Mouse (Mus musculus): Measurements from ENCODE around the gene Galm. TPM values are rescaled to one million over a fixed set of nuclear protein-coding genes. Genes with fewer than 3 reads are reported as not detected.
"Not testable (repeated sequence)": the region's sequence is repeated elsewhere in the genome, so short reads cannot be mapped to it uniquely, and the experiment has no call there.

Galm gene
- polyA plus RNA-seq, 1 experiment: 2.4 TPM

DNA sequence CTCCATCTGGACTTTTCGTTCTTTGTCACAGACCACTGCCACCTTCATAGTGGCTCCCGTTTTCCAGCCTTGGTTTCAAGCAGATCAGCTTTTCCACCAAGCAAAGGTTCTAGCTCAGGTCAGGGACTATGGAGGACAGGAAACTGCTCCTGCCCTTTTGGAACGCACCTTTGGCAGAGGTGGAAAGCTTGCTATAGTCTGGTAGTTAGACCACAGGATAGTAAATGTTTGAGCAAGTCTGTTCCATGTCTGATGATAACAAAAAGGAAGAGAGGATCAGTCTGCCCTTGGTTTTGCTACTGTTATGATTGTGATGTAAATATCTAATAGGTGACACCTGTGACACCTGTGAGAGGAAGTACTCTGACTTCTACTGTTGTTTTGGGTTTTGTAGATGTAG, 48.7 kb downstream of the Galm start:
- WGBS: 78% methylated on average over 3 of the region's 3 CpGs

GRCm38 (mm10) chr17:80178846-80179245, 51.6 kb downstream of the Galm start:
- H3K4me1 ChIP-seq (ENCODE audit: control insufficient read depth, insufficient read depth, insufficient read length); H3K36me3 ChIP-seq (ENCODE audit: control insufficient read depth, insufficient read depth, low read length); H3K4me3 ChIP-seq (ENCODE audit: extremely low read depth, insufficient read depth, insufficient read length); DNase-seq (ENCODE audit: low read depth in 1 of 2, low spot score in 2 of 2); H3K27me3 ChIP-seq (ENCODE audit: control insufficient read depth, insufficient read depth, low read length); H3K27ac ChIP-seq (ENCODE audit: insufficient read depth, low read length): not testable (repeated sequence)
- WGBS: 93% methylated on average over 3 of the region's 3 CpGs

More for the DNA sequence above, 48.7 kb downstream of the Galm start:
- Histone ChIP-seq H3K4me1 (ENCODE audit: control insufficient read depth, insufficient read depth, insufficient read length) (peaks cover 8% of the 10 kb centered on the region; the same call in 1 of the 2 replicates), H3K27me3 (ENCODE audit: control insufficient read depth, insufficient read depth, low read length) (no peaks in the 10 kb centered on the region), H3K4me3 (ENCODE audit: extremely low read depth, insufficient read depth, insufficient read length) (no peak overlapping the region), H3K27ac (ENCODE audit: insufficient read depth, low read length) (no peak overlapping the region), H3K36me3 (ENCODE audit: control insufficient read depth, insufficient read depth, low read length) (no peaks in the 10 kb centered on the region)
- DNase-seq (ENCODE audit: low read depth in 1 of 2, low spot score in 2 of 2): no peak
- TF ChIP-seq CTCF (IDR thresholded peaks at IDR 0.05; ENCODE audit: extremely low read depth, insufficient read depth, insufficient read length, insufficient replicate concordance) (no peak), POLR2A (IDR thresholded peaks at IDR 0.05; ENCODE audit: low read depth, low read length) (no peak)

DNA sequence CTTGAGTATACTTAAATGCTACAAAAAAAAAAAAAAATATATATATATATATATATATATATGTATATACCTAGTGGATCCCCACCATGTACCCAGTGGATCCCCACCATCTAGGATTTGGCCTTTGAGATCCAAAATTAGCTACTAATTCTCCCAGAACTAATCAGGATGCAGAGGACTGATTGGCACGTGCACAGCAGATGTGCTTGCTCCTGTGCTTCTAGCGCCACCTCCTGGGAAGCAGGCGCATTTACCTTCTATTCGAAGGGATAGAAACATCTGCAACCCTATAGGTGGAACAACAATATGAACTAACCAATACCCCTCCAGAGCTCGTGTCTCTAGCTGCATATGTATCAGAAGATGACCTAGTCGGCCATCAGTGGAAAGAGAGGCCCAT, 52.7 kb downstream of the Galm start:
- DNase-seq (ENCODE audit: low read depth in 1 of 2, low spot score in 2 of 2): peak; percentile 50 to 73
- Histone ChIP-seq H3K4me3 (ENCODE audit: extremely low read depth, insufficient read depth, insufficient read length) (no peak overlapping the region), H3K36me3 (ENCODE audit: control insufficient read depth, insufficient read depth, low read length) (no peaks in the 10 kb centered on the region), H3K27me3 (ENCODE audit: control insufficient read depth, insufficient read depth, low read length) (no peaks in the 10 kb centered on the region), H3K4me1 (ENCODE audit: control insufficient read depth, insufficient read depth, insufficient read length) (peaks cover 2% of the 10 kb centered on the region; the same call in 1 of the 2 replicates), H3K27ac (ENCODE audit: insufficient read depth, low read length) (no peak overlapping the region)
- peak; percentile 93; the same call in 1 of the 2 replicates for TF ChIP-seq CTCF (IDR thresholded peaks at IDR 0.05; ENCODE audit: extremely low read depth, insufficient read depth, insufficient read length, insufficient replicate concordance)
- TF ChIP-seq POLR2A (IDR thresholded peaks at IDR 0.05; ENCODE audit: low read depth, low read length): no peak
- under 1% methylated on average over 6 of the region's 6 CpGs for WGBS

DNA sequence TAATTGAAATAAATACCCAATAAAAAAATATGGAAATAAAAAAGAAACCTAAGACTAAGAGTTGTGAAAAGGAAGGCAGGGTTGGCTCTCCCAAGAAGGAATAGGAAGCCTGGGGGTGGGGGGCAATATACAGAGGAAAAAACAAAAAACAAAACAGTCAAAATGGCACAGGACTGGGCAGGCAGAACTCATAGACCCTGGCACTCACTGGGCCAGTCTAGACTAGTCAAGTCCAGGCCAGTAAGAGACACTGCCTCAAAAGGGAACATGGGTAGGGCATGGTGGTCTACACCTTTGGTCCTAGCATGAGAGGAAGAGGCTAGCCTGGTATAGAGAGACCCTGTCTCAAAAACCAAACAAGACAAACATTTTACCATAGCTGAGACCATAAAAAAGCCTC, 53.2 kb downstream of the Galm start:
- no peaks in the 10 kb centered on the region for H3K27me3 ChIP-seq (ENCODE audit: control insufficient read depth, insufficient read depth, low read length)
- DNase-seq (ENCODE audit: low read depth in 1 of 2, low spot score in 2 of 2): no peak
- no peak overlapping the region for H3K4me3 ChIP-seq (ENCODE audit: extremely low read depth, insufficient read depth, insufficient read length)
- H3K36me3 ChIP-seq (ENCODE audit: control insufficient read depth, insufficient read depth, low read length): no peaks in the 10 kb centered on the region
- TF ChIP-seq CTCF (IDR thresholded peaks at IDR 0.05; ENCODE audit: extremely low read depth, insufficient read depth, insufficient read length, insufficient replicate concordance) (no peak), POLR2A (IDR thresholded peaks at IDR 0.05; ENCODE audit: low read depth, low read length) (no peak)
- H3K27ac ChIP-seq (ENCODE audit: insufficient read depth, low read length): no peak overlapping the region
- H3K4me1 ChIP-seq (ENCODE audit: control insufficient read depth, insufficient read depth, insufficient read length): no peaks in the 10 kb centered on the region; the same call in 1 of the 2 replicates

- DNase-seq (ENCODE audit: low read depth in 1 of 2, low spot score in 2 of 2): no peak
- WGBS: 60% methylated on average over 10 of the region's 10 CpGs
- TF ChIP-seq CTCF (IDR thresholded peaks at IDR 0.05; ENCODE audit: extremely low read depth, insufficient read depth, insufficient read length, insufficient replicate concordance) (no peak), POLR2A (IDR thresholded peaks at IDR 0.05; ENCODE audit: low read depth, low read length) (no peak)
- H3K27me3 ChIP-seq (ENCODE audit: control insufficient read depth, insufficient read depth, low read length): no peaks in the 10 kb centered on the region
- no peaks in the 10 kb centered on the region for H3K4me1 ChIP-seq (ENCODE audit: control insufficient read depth, insufficient read depth, insufficient read length)
- no peaks in the 10 kb centered on the region for H3K36me3 ChIP-seq (ENCODE audit: control insufficient read depth, insufficient read depth, low read length)
- H3K4me3 ChIP-seq (ENCODE audit: extremely low read depth, insufficient read depth, insufficient read length): no peak overlapping the region
- H3K27ac ChIP-seq (ENCODE audit: insufficient read depth, low read length): no peak overlapping the region
Measured at GRCm38 (mm10) chr17:80183615-80184014, 56.3 kb downstream of the Galm start.

DNA sequence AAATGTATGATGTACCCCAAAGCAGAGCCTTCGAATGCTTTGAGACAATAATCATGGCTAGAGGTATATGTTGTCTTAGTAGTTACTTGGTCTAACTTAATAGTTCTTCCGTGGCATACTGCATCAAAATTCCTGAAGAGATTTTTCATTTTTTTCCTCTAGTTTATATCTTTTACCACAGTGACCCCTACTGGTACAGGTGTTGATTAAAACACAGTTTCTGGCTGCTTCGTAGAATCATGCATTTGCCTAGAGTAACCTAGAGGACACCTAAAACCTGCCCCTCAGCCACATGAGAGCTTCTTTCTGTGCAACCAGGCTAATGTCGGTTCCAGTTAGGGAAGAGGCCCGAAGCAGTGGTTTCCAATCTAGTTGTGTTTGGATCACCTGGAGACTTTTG, 65.8 kb downstream of the Galm start:
- WGBS: 71% methylated on average over 5 of the region's 5 CpGs
- Histone ChIP-seq H3K27ac (ENCODE audit: insufficient read depth, low read length) (no peak overlapping the region), H3K27me3 (ENCODE audit: control insufficient read depth, insufficient read depth, low read length) (no peaks in the 10 kb centered on the region), H3K4me3 (ENCODE audit: extremely low read depth, insufficient read depth, insufficient read length) (no peak overlapping the region), H3K4me1 (ENCODE audit: control insufficient read depth, insufficient read depth, insufficient read length) (no peaks in the 10 kb centered on the region), H3K36me3 (ENCODE audit: control insufficient read depth, insufficient read depth, low read length) (peaks cover 5% of the 10 kb centered on the region)
- TF ChIP-seq CTCF (IDR thresholded peaks at IDR 0.05; ENCODE audit: extremely low read depth, insufficient read depth, insufficient read length, insufficient replicate concordance) (no peak), POLR2A (IDR thresholded peaks at IDR 0.05; ENCODE audit: low read depth, low read length) (no peak)
- DNase-seq (ENCODE audit: low read depth in 1 of 2, low spot score in 2 of 2): no peak

- Histone ChIP-seq H3K27me3 (ENCODE audit: control insufficient read depth, insufficient read depth, low read length) (no peaks in the 10 kb centered on the region), H3K4me1 (ENCODE audit: control insufficient read depth, insufficient read depth, insufficient read length) (no peaks in the 10 kb centered on the region), H3K36me3 (ENCODE audit: control insufficient read depth, insufficient read depth, low read length) (peaks cover 28% of the 10 kb centered on the region), H3K27ac (ENCODE audit: insufficient read depth, low read length) (no peak overlapping the region), H3K4me3 (ENCODE audit: extremely low read depth, insufficient read depth, insufficient read length) (no peak overlapping the region)
- 94% methylated on average over 3 of the region's 3 CpGs for WGBS
- DNase-seq (ENCODE audit: low read depth in 1 of 2, low spot score in 2 of 2): no peak
- TF ChIP-seq POLR2A (IDR thresholded peaks at IDR 0.05; ENCODE audit: low read depth, low read length) (no peak), CTCF (IDR thresholded peaks at IDR 0.05; ENCODE audit: extremely low read depth, insufficient read depth, insufficient read length, insufficient replicate concordance) (no peak)
Measured at GRCm38 (mm10) chr17:80199160-80199778, 72.0 kb downstream of the Galm start.

Measured in spleen, adult 2 months (tissue).